Mouse (Mus musculus) intestine, embryonic 15.5 days (tissue): ENCODE measurements around the gene Nptx1. TPM values are rescaled to one million over a fixed set of nuclear protein-coding genes. Genes with fewer than 3 reads are reported as not detected.

Experiments
- ATAC-seq: fragments of 200-750 bp; cut with Nextera tagmentation; 2 replicates; pipeline ENCODE4 v1.8.0; 2017; ENCODE audit warnings: moderate TSS enrichment, moderate library complexity
- H3K27ac ChIP-seq: fragments of 300-500 bp; sonication (generic); 2 replicates; pipeline ENCODE4 v1.5.1; 2015; ENCODE audit warnings: mild to moderate bottlenecking, inconsistent platforms
- H3K27me3 ChIP-seq: fragments of 300-500 bp; sonication (generic); replicated peaks from 2 replicates; pipeline ENCODE4 v1.6.1; 2015; ENCODE audit warnings: inconsistent platforms
- H3K36me3 ChIP-seq: fragments of 300-500 bp; sonication (generic); 2 replicates; pipeline ENCODE4 v1.6.1; 2015; ENCODE audit warnings: inconsistent platforms
- H3K4me1 ChIP-seq: fragments of 300-500 bp; sonication (generic); replicated peaks from 2 replicates; pipeline ENCODE4 v1.6.1; 2015; ENCODE audit warnings: inconsistent platforms
- H3K4me2 ChIP-seq: fragments of 300-500 bp; sonication (generic); replicated peaks from 2 replicates; pipeline ENCODE4 v1.6.1; 2015; ENCODE audit warnings: mild to moderate bottlenecking, inconsistent platforms
- H3K4me3 ChIP-seq: fragments of 300-500 bp; sonication (generic); replicated peaks from 2 replicates; pipeline ENCODE4 v1.5.1; 2015; ENCODE audit warnings: inconsistent platforms
- H3K9ac ChIP-seq: fragments of 300-500 bp; sonication (generic); 2 replicates; pipeline ENCODE4 v1.6.1; 2015; ENCODE audit warnings: inconsistent platforms
- H3K9me3 ChIP-seq: fragments of 300-500 bp; sonication (generic); 2 replicates; pipeline ENCODE4 v1.6.1; 2016; ENCODE audit warnings: inconsistent platforms
- WGBS: fragments of 180-500 bp; shearing (Covaris S2); methylation state at CpG from one replicate; pipeline ENCODE4 v1.1.7; 2015; 5-methylcytosine and 5-hydroxymethylcytosine counted together
- polyA plus RNA-seq: library from polyadenylated mRNA; unstranded; fragments of >200 nt; fragmentation: Nextera tagmentation; extraction: Ambion mirVana; gene quantifications from 2 replicates; pipeline ENCODE4 v1.2.1, GENCODE M21; 2015

Nptx1 gene
- polyA plus RNA-seq, 1 experiment from 2014 or later: 1.1 TPM

DNA sequence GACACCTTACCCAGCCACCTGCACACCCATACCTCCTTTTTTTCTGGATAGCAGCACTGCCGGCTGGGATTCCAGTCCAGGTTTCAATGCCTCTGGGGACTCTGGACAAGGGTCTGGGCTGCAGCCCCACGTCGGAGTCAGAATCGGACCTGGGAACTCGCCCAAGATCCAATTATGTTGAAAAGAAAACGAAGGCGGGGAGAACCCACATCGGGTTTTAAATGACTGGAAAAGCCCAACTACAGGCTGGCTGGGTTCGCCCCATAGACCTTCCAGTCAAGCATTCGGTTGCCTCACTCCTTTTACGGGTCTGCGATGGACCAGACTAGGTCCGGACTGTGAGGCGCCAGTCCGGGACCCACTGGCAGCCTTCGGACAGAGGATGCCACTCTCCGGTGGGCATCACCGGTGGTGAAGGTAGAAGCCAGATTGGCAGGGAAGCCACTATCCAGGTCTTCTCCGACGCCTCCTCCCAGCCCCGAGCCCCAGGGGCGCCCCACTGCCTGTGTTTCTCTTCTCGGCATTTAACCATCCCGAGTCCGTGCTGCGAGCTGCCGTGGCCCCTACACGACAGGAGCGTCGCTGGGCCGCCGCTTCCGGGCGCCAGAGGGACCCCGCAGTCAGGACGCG is 1.3 kb upstream of the Nptx1 start:
- Histone ChIP-seq H3K9ac (0 out of 2 replicates have a peak overlapping the region, but pooled peaks have one; percentile 30), H3K4me2 (peak overlapping the region; percentile 100), H3K27me3 (peaks cover 74% of the 10 kb centered on the region), H3K4me1 (peaks cover 39% of the 10 kb centered on the region), H3K27ac (no peak overlapping the region), H3K36me3 (no peaks in the 10 kb centered on the region), H3K9me3 (no peaks in the 10 kb centered on the region), H3K4me3 (peak overlapping the region; percentile 59)
- no peak for ATAC-seq
- WGBS: under 1% methylated on average over 37 of the region's 37 CpGs

DNA sequence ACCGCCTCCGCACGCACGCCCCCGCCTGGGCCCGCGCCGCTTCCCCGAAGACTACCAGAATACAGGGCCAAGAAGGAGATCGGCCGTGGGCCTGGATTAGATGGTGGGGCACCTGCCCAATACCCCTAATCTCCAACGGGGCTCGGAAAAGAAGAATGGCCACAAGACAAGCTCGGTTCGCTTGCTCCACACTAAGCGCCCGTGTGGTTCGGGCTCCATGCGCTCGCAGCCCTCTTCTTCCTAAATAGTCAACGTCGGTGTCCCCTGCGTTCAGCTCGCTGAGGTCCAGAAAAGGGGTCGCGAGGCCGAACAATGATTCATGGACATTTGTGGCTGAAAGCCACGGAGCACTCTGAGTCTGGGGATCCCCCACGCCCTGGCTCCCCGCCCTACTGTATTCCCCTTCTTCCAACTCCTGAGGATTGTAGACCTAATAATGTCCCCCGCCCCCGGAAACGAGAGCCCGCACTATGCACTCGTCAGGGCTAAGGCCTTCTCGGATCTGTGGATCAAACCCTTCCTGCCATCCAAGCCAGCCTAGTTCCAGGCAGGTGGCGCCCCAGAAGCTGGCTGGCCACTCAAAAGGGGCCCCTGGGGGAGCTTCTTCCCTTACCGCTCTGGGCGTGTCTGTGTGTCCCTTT is 518 bp upstream of the Nptx1 start:
- no peak overlapping the region for H3K27ac ChIP-seq
- H3K27me3 ChIP-seq: peaks cover 77% of the 10 kb centered on the region
- no peak for ATAC-seq
- H3K9me3 ChIP-seq: no peaks in the 10 kb centered on the region
- H3K36me3 ChIP-seq: no peaks in the 10 kb centered on the region
- peaks cover 39% of the 10 kb centered on the region for H3K4me1 ChIP-seq
- H3K4me2 ChIP-seq: peak overlapping the region; percentile 100
- WGBS: under 1% methylated on average over 35 of the region's 39 CpGs
- H3K9ac ChIP-seq: peak overlapping the region; percentile 52
- peak overlapping the region; percentile 59 for H3K4me3 ChIP-seq

DNA sequence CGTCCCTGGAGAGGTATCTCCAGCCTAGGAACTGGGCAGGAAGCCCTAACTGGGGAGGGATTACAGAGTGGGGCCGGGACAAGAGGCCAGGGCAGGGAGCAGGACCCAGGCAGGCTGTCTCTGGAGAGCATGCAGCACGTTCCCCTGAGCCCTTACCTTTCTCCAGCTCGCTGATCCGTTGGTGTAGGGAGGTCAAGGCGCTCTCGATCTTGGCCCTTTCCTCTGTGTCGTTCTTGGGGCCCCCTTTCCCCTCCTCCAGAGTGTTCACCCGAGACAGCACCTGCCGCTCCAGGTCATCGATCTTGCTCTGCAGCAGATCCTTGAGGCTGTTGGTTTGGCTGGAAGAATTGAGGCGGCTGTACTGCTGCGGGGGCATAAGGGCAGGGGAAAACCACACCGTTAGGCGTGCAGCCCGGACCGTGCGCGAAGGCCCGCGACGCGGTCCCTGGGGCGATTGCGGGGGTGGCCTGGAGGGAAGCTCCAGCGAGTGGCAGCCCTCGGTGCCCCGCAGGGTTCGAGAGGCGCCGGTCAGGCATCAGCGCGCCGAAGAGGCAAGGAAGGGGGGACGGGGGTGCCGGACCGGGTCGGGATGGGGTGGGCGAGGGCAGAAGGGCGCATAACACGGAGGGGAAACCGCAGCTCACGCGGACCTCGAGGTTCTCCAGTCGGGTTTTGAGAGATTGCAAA is 914 bp downstream of the Nptx1 start:
- Histone ChIP-seq H3K9me3 (no peaks in the 10 kb centered on the region), H3K9ac (peak overlapping the region; percentile 52; the same call in 1 of the 2 replicates), H3K27me3 (peaks cover 88% of the 10 kb centered on the region), H3K27ac (no peak overlapping the region), H3K4me1 (peaks cover 39% of the 10 kb centered on the region), H3K36me3 (no peaks in the 10 kb centered on the region), H3K4me3 (peak overlapping the region; percentile 59), H3K4me2 (peak overlapping the region; percentile 100)
- under 1% methylated on average over 46 of the region's 46 CpGs for WGBS
- ATAC-seq: no peak

DNA sequence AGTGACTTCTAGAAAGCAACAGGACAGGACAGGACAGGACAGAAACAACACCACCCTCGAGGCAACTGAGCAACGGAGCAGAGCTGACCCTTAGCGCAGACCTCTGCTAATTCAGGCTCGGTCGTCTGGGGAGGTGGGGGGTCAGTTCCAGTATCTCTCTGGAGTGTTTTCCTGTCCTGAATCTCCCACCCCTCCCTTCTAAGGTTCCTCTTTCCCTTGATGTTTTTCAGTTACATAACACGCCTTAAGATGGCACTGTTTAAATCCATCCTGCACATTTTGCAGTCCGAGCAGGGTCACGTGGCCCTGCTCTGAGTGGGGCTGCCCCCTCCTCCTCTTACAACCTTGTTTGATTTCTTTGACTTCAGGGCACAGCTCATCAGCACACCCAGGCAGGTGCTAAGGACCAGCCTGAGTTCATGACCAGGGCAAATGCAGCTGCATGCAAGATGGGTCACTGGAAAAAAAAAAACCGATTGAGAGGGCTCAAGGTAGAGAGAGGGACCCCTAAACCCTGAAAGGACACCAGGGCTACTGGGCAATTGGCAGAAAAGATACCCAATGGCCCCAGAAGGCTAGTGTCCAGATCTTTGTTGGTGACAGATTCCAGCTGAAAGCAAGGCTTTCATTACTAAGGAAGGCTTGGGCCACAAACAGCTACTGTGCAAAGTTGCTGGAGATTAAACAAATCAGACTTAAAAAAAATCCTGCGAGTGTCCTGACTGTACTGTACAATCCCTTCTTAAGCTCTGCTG is 1.6 kb downstream of the Nptx1 start:
- 5% methylated on average over 10 of the region's 10 CpGs for WGBS
- Histone ChIP-seq H3K4me2 (peak overlapping the region; percentile 100), H3K27me3 (peaks cover 84% of the 10 kb centered on the region), H3K4me3 (peak overlapping the region; percentile 59), H3K36me3 (no peaks in the 10 kb centered on the region), H3K9ac (0 out of 2 replicates have a peak overlapping the region, but pooled peaks have one; percentile 2), H3K27ac (no peak overlapping the region), H3K9me3 (no peaks in the 10 kb centered on the region), H3K4me1 (peaks cover 39% of the 10 kb centered on the region)
- ATAC-seq: no peak

DNA sequence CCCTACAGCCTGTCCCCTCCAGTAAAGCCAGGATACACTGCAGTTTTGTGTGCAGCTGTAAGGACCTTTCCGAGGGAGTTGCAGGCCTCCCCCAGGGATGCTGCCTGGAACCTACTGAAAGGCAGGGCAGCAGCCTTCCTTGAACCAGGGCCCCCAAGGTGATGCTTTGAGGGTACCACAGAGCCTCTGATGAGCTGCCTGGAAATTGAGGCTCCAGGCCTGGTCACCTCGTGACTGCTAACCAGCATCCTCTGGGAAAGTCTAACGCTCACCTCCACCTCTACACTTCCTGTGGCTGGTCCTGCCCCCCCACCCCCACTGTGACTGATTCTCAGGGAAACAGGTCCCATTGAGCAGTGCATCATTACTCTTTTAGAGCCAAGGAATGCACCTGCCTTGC is 2.3 kb downstream of the Nptx1 start:
- H3K9me3 ChIP-seq: no peaks in the 10 kb centered on the region
- 63% methylated on average over 3 of the region's 3 CpGs for WGBS
- H3K4me2 ChIP-seq: no peak overlapping the region
- peaks cover 84% of the 10 kb centered on the region for H3K27me3 ChIP-seq
- H3K4me1 ChIP-seq: peaks cover 39% of the 10 kb centered on the region
- H3K27ac ChIP-seq: no peak overlapping the region
- no peak for ATAC-seq
- no peak overlapping the region for H3K4me3 ChIP-seq
- H3K36me3 ChIP-seq: no peaks in the 10 kb centered on the region
- H3K9ac ChIP-seq: no peak overlapping the region

DNA sequence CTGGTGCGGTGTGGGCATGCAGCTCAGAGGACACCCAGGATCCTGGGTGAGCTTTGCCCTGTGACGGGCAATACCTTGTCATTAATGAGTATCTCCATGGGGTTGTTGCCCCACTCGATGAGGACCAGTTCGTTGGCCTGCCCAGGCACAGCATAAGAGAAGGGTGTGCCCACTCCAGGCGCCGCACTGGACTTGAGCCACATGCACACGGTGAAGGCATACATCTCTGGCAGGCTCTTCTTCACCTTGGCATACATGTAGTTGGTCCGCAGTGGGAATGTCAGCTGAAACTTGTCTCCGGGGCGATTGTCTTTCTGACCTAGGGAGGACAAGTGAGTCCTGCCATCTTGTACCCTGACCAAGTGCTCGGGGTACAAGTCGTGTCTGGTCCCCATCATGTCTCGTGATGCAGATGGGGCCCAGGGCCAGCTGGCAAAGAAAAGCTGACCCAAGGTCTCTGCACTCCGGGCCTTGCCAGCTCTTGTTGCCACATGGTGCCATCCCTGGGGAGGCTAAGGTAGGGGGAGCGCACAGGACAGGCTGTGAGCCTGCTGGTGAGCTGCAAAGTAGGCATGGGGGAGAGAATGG is 2.9 kb downstream of the Nptx1 start:
- ATAC-seq: no peak
- Histone ChIP-seq H3K4me3 (no peak overlapping the region), H3K27ac (no peak overlapping the region), H3K9ac (no peak overlapping the region), H3K4me2 (no peak overlapping the region), H3K27me3 (peaks cover 82% of the 10 kb centered on the region), H3K4me1 (peaks cover 38% of the 10 kb centered on the region), H3K9me3 (no peaks in the 10 kb centered on the region), H3K36me3 (no peaks in the 10 kb centered on the region)
- WGBS: 86% methylated on average over 15 of the region's 15 CpGs

DNA sequence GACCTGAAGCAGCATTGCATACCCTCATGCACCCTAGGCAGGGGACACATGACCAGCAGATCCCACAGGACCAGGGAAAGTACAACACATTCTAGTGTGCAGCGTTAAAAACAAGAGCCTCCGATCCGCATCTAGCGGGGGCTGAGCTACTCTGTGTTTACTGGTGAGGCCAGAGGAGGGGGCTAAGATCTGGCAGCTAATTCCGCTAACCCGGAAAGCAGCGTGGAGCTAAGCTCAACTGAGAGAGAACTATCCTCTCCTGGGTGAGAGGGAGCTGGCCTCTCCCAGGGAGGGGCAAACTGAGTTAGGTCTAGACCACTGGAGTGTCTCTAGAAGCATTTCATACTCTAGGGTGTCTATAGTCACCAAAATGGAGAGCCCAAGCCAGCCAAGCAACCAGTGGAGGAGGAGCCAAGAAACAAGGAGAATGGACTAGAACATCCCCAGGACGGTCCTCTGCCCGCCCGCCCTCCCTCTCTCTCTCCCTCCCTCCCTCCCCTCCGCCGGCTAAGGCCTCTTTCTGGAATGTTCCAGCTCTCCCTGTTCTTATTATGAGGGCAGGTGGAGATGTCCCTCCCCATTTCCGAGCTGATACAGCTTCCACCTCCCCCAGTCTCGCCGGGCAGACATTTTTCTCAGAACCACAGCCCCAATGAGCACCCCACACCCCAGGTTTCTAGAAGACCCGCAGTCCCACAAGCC is 3.6 kb downstream of the Nptx1 start:
- Histone ChIP-seq H3K27me3 (peaks cover 76% of the 10 kb centered on the region), H3K4me3 (no peak overlapping the region), H3K27ac (no peak overlapping the region), H3K4me1 (peaks cover 32% of the 10 kb centered on the region), H3K36me3 (no peaks in the 10 kb centered on the region), H3K9ac (no peak overlapping the region), H3K9me3 (no peaks in the 10 kb centered on the region), H3K4me2 (no peak overlapping the region)
- ATAC-seq: no peak
- 47% methylated on average over 16 of the region's 16 CpGs for WGBS

DNA sequence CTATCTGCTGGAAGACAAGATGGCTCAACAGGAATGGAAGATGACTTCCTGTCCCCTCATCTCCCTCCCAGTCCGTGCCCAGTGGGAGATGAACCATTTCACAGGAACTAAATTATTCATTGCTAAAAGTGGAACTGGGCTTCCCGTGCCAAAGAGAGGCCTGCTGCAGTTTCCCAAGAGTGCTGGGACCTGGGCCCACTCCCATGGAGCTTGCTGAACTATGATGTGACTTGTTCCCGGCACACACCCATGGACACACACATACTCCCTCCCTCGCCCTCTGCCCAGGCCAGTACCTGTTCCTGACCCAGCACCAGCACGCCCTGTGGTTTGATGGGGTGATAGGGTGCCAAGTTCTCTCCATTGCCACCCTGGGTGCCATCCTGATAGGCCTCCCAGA is 4.7 kb downstream of the Nptx1 start:
- no peak for ATAC-seq
- Histone ChIP-seq H3K27ac (no peak overlapping the region), H3K9ac (no peak overlapping the region), H3K36me3 (no peaks in the 10 kb centered on the region), H3K4me2 (no peak overlapping the region), H3K4me1 (peaks cover 21% of the 10 kb centered on the region), H3K4me3 (no peak overlapping the region), H3K27me3 (peaks cover 65% of the 10 kb centered on the region), H3K9me3 (no peaks in the 10 kb centered on the region)
- WGBS: 72% methylated on average over 5 of the region's 5 CpGs

DNA sequence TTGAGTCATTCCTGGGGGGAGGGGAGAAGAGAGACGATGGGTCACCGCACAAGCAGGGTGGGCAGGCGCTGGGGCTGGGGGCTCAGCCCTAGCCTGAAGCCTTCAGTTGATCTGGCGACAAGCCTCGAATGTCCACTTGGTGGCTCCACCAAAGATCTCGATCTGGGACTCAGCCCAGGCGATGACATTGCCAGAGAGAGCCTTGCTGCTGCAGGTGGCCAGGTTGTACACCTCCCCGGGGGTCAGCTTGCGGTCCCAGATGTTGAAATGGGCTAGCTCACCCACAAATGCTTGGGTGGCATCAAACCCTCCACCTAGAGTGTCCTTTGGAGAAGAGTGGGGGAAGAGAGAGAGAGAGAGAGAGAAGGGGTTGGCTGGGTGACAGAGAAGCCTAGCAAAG is 5.2 kb downstream of the Nptx1 start:
- H3K27ac ChIP-seq: no peak overlapping the region
- H3K9ac ChIP-seq: no peak overlapping the region
- peaks cover 60% of the 10 kb centered on the region for H3K27me3 ChIP-seq
- no peak overlapping the region for H3K4me2 ChIP-seq
- ATAC-seq: no peak
- H3K4me3 ChIP-seq: no peak overlapping the region
- H3K9me3 ChIP-seq: no peaks in the 10 kb centered on the region
- H3K4me1 ChIP-seq: peaks cover 16% of the 10 kb centered on the region
- H3K36me3 ChIP-seq: no peaks in the 10 kb centered on the region
- 51% methylated on average over 9 of the region's 9 CpGs for WGBS

DNA sequence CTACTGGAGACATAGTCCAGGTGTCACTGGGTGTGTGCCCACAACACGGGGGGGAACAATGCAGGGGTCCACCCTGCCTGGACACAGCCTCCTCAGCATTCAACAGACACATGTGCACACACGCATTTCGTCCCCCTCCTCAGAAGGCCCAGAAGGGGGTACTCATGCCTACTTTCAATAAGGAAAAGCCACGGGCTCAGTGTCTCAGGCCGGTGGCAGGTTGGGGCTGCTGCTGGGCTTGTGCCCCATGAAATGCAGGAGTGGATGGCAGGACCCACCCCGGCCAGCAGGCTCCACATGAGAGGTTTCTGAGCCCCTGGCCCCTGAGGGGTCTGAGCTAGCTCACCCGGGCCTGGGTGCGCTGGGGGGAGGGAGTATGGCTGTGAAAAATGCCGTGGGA is 6.5 kb downstream of the Nptx1 start:
- no peak overlapping the region for H3K4me3 ChIP-seq
- no peak for ATAC-seq
- H3K4me2 ChIP-seq: no peak overlapping the region
- peaks cover 3% of the 10 kb centered on the region; the same call in 1 of the 2 replicates for H3K4me1 ChIP-seq
- WGBS: 79% methylated on average over 9 of the region's 9 CpGs
- no peaks in the 10 kb centered on the region for H3K9me3 ChIP-seq
- no peak overlapping the region for H3K9ac ChIP-seq
- no peak overlapping the region for H3K27ac ChIP-seq
- H3K36me3 ChIP-seq: no peaks in the 10 kb centered on the region
- peaks cover 47% of the 10 kb centered on the region for H3K27me3 ChIP-seq

DNA sequence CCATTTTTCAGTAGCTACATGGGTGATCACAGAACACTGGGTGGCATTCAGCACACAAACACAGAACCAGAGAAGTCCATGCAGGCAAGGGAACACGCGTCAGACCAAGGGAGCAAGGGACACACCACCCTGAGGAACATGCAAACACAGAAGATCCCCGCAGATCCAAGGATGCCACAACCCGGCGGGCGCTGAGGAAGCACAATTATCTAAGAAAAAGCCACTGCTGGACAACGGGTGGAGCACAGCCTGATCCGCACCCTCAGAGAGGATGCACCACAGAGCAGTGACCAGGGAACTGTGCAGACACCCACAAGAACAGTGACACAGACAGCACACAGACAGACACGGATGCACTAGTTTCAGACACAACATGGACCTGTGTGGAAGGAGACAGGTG is 7.0 kb downstream of the Nptx1 start:
- no peaks in the 10 kb centered on the region for H3K4me1 ChIP-seq
- 79% methylated on average over 9 of the region's 9 CpGs for WGBS
- no peak overlapping the region for H3K27ac ChIP-seq
- H3K4me3 ChIP-seq: no peak overlapping the region
- H3K4me2 ChIP-seq: no peak overlapping the region
- H3K9ac ChIP-seq: no peak overlapping the region
- peaks cover 41% of the 10 kb centered on the region for H3K27me3 ChIP-seq
- no peaks in the 10 kb centered on the region for H3K36me3 ChIP-seq
- no peaks in the 10 kb centered on the region for H3K9me3 ChIP-seq
- no peak for ATAC-seq
